Mouse (Mus musculus) MEL (cell line): ENCODE measurements around the gene Vamp2. TPM values are rescaled to one million over a fixed set of nuclear protein-coding genes. Genes with fewer than 3 reads are reported as not detected.

Experiments used
- DNase-seq: peaks from one replicate; pipeline ENCODE4 v3.0.0; 2011; ENCODE audit warnings: low read depth, low spot score
- H3K27ac ChIP-seq: 2 replicates; pipeline ENCODE4 v1.5.1; 2012; ENCODE audit warnings: low read depth, mild to moderate bottlenecking, control low read depth, low read length, moderate library complexity; ENCODE audit not compliant: control insufficient read depth
- H3K27me3 ChIP-seq, 2 experiments: fragments of 150-350 bp in 1 of 2; sonication (generic) in 1 of 2; 2 replicates each; pipeline ENCODE4 v1.6.1; 2012; ENCODE audit warnings: low read length in 2 of 2, mild to moderate bottlenecking in 2 of 2, improper control_type of control experiment in 1 of 2, moderate library complexity in 1 of 2; ENCODE audit not compliant: insufficient read depth in 2 of 2, control insufficient read depth in 1 of 2
- H3K36me3 ChIP-seq, 2 experiments: 2 replicates each; pipeline ENCODE4 v1.6.1; 2012 to 2014; ENCODE audit warnings: low read length in 2 of 2, improper control_type of control experiment in 1 of 2, inconsistent platforms in 1 of 2, mild to moderate bottlenecking in 1 of 2; ENCODE audit not compliant: insufficient read depth in 2 of 2, control insufficient read depth in 1 of 2
- H3K4me1 ChIP-seq, 2 experiments: fragments of 150-350 bp in 1 of 2; sonication (generic) in 1 of 2; 2 replicates each; pipeline ENCODE4 v1.6.1; 2012; ENCODE audit warnings: low read length in 2 of 2, improper control_type of control experiment in 1 of 2, mild to moderate bottlenecking in 1 of 2; ENCODE audit not compliant: insufficient read depth in 2 of 2, control insufficient read depth in 1 of 2
- H3K4me3 ChIP-seq, 2 experiments: fragments of 150-350 bp in 1 of 2; sonication (generic) in 1 of 2; 2 replicates each; pipeline ENCODE4 v1.5.1; 2012; ENCODE audit warnings: low read depth in 2 of 2, low read length in 2 of 2, mild to moderate bottlenecking in 2 of 2, moderate library complexity in 2 of 2, control low read depth in 1 of 2, improper control_type of control experiment in 1 of 2; ENCODE audit not compliant: control insufficient read depth in 1 of 2, insufficient read depth in 1 of 2
- H3K79me2 ChIP-seq: 2 replicates; pipeline ENCODE4 v1.6.1; 2012; ENCODE audit warnings: mild to moderate bottlenecking, low read length, moderate library complexity; ENCODE audit not compliant: control insufficient read depth, poor library complexity, insufficient read depth
- H3K9ac ChIP-seq: 2 replicates; pipeline ENCODE4 v1.6.1; 2012; ENCODE audit warnings: low read depth, mild to moderate bottlenecking, control low read depth, low read length, moderate library complexity; ENCODE audit not compliant: control insufficient read depth, poor library complexity, severe bottlenecking
- H3K9me3 ChIP-seq: fragments of 150-350 bp; sonication (generic); replicated peaks from 2 replicates; pipeline ENCODE4 v1.6.1; 2012; ENCODE audit warnings: mild to moderate bottlenecking, low read length, improper control_type of control experiment, moderate library complexity; ENCODE audit not compliant: insufficient read depth
- CTCF ChIP-seq, 3 experiments: IDR thresholded peaks in 2 of 3; conservative IDR thresholded peaks in 1 of 3; 2 replicates each; pipeline ENCODE4 v1.5.1; 2011 to 2012; ENCODE audit warnings: low read length in 3 of 3, low read depth in 2 of 3, mild to moderate bottlenecking in 2 of 3, improper control_type of control experiment in 1 of 3, inconsistent platforms in 1 of 3, mixed read lengths in 1 of 3, moderate library complexity in 1 of 3; ENCODE audit not compliant: control insufficient read depth in 1 of 3, insufficient read depth in 1 of 3, poor library complexity in 1 of 3, severe bottlenecking in 1 of 3
- ELF1 ChIP-seq: IDR thresholded peaks from 2 replicates; pipeline ENCODE4 v1.6.1; 2014; ENCODE audit warnings: low read depth, mild to moderate bottlenecking, inconsistent platforms, low read length, improper control_type of control experiment, moderate library complexity
- GABPA ChIP-seq: IDR thresholded peaks from 2 replicates; pipeline ENCODE4 v1.6.1; 2012; ENCODE audit warnings: low read depth, mild to moderate bottlenecking, inconsistent platforms, low read length, improper control_type of control experiment, moderate library complexity
- GATA1 ChIP-seq: IDR thresholded peaks from 2 replicates; pipeline ENCODE4 v1.6.1; 2011; ENCODE audit warnings: low read depth, low read length, improper control_type of control experiment
- HCFC1 ChIP-seq: IDR thresholded peaks from 2 replicates; pipeline ENCODE4 v1.6.1; 2012; ENCODE audit warnings: low read depth, mild to moderate bottlenecking, inconsistent platforms, low read length, improper control_type of control experiment, moderate library complexity
- KAT2A ChIP-seq: conservative IDR thresholded peaks from 2 replicates; pipeline ENCODE4 v1.6.1; 2012; ENCODE audit warnings: low read depth, low read length, improper control_type of control experiment, inconsistent platforms
- MAFK ChIP-seq: IDR thresholded peaks from 2 replicates; pipeline ENCODE4 v1.6.1; 2011; ENCODE audit warnings: low read depth, mild to moderate bottlenecking, low read length, improper control_type of control experiment, borderline replicate concordance
- MAX ChIP-seq: IDR thresholded peaks from 2 replicates; pipeline ENCODE4 v1.6.1; 2011; ENCODE audit warnings: low read length, improper control_type of control experiment
- MAZ ChIP-seq: IDR thresholded peaks from 2 replicates; pipeline ENCODE4 v1.6.1; 2012; ENCODE audit warnings: low read depth, mild to moderate bottlenecking, inconsistent platforms, low read length, improper control_type of control experiment
- MEF2A ChIP-seq: IDR thresholded peaks from 2 replicates; pipeline ENCODE4 v1.6.1; 2014; ENCODE audit warnings: low read depth, mild to moderate bottlenecking, inconsistent platforms, low read length, improper control_type of control experiment; ENCODE audit not compliant: poor library complexity, insufficient replicate concordance, severe bottlenecking; ENCODE audit errors: extremely low read depth
- MXI1 ChIP-seq: IDR thresholded peaks from 2 replicates; pipeline ENCODE4 v1.6.1; 2011; ENCODE audit warnings: mild to moderate bottlenecking, low read depth, low read length, improper control_type of control experiment
- MYC ChIP-seq: IDR thresholded peaks from 2 replicates; pipeline ENCODE4 v1.6.1; 2011; ENCODE audit warnings: low read depth, mild to moderate bottlenecking, low read length, improper control_type of control experiment, moderate library complexity
- NELFE ChIP-seq: IDR thresholded peaks from 2 replicates; pipeline ENCODE4 v1.6.1; 2011; ENCODE audit warnings: low read depth, low read length, improper control_type of control experiment
- POLR2A ChIP-seq, 2 experiments: IDR thresholded peaks; 2 replicates each; pipeline ENCODE4 v1.6.1; 2011 to 2012; ENCODE audit warnings: low read length in 2 of 2, mild to moderate bottlenecking in 2 of 2, control low read depth in 1 of 2, improper control_type of control experiment in 1 of 2, low read depth in 1 of 2, moderate library complexity in 1 of 2; ENCODE audit not compliant: control insufficient read depth in 1 of 2, insufficient read depth in 1 of 2, poor library complexity in 1 of 2
- POLR2AphosphoS5 ChIP-seq: IDR thresholded peaks from 2 replicates; pipeline ENCODE4 v1.6.1; 2012; ENCODE audit warnings: low read depth, borderline replicate concordance, mild to moderate bottlenecking, inconsistent platforms, low read length, moderate library complexity, mixed read lengths
- RAD21 ChIP-seq: IDR thresholded peaks from 2 replicates; pipeline ENCODE4 v1.6.1; 2011; ENCODE audit warnings: mild to moderate bottlenecking, low read depth, low read length, improper control_type of control experiment
- SIN3A ChIP-seq: IDR thresholded peaks from 2 replicates; pipeline ENCODE4 v1.6.1; 2012; ENCODE audit warnings: low read length, improper control_type of control experiment, inconsistent platforms
- SMC3 ChIP-seq: IDR thresholded peaks from 2 replicates; pipeline ENCODE4 v1.6.1; 2011; ENCODE audit warnings: low read depth, low read length, improper control_type of control experiment
- TBP ChIP-seq: IDR thresholded peaks from 2 replicates; pipeline ENCODE4 v1.8.0; 2011; ENCODE audit warnings: low read depth, low read length, improper control_type of control experiment
- TCF12 ChIP-seq: IDR thresholded peaks from 2 replicates; pipeline ENCODE4 v1.6.1; 2014; ENCODE audit warnings: low read depth, mild to moderate bottlenecking, inconsistent platforms, low read length, improper control_type of control experiment, moderate library complexity
- ZNF384 ChIP-seq: IDR thresholded peaks from 2 replicates; pipeline ENCODE4 v1.6.1; 2012; ENCODE audit warnings: low read depth, mild to moderate bottlenecking, inconsistent platforms, low read length, improper control_type of control experiment
- polyA plus RNA-seq, 2 experiments: library from polyadenylated mRNA; stranded (reverse) in 1 of 2; unstranded in 1 of 2; fragments of >175 nt in 1 of 2; fragments of >200 nt in 1 of 2; gene quantifications; 2 replicates each; pipeline versions ENCODE4 v1.2.1 to v1.2.4; 2012; ENCODE audit warnings: low replicate concordance in 2 of 2, low read depth in 1 of 2; ENCODE audit not compliant: insufficient read length in 2 of 2, insufficient read depth in 1 of 2, missing spikeins in 1 of 2
- total RNA-seq: library from RNA; depleted of rRNA; stranded (reverse); fragments of 300-350 nt; gene quantifications from 2 replicates; pipeline ENCODE4 v1.2.3, GENCODE M21; 2012

Vamp2 gene
- total and polyA plus RNA-seq, 3 experiments, result 3.3 to 28.9 TPM; not detected in 1

DNA sequence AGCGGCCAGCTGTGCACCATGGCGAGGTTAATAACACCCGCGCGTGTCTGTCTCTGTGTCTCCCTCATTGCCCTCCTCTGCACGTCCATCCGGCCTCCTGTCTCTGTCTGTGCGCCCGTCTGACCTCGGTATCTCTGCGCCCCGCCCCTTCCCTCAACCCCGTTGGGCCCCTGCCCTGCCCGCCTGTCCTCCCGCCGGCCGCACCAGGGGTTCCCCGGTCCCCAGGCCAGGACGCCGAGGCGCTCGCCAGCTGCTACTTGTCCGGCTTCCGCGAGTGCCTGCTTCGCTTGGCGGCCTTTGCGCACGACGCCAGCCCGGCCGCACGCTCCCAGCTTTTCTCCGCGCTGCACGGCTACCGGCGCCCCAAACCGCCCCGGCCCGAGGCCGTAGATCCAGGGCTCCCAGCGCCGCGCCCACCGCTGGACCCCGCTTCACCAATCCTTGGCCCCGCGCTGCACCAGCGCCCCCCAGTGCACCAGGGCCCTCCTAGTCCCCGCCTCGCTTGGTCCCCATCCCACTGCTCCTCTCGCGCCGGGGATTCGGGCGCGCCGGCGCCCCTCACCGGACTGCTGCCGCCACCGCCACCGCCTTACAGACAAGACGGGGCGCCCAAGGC lies 34.2 kb downstream of the Vamp2 start, which contains the start of gene 9130213A22Rik (continued):
- TF ChIP-seq MAFK (no peak), NELFE (no peak), TCF12 (0 out of 2 replicates have a peak, but pooled peaks have one; percentile 19), POLR2A (IDR thresholded peaks at IDR 0.05; ENCODE audit: control insufficient read depth in 1 of 2, insufficient read depth in 1 of 2, low read depth in 1 of 2, low read length in 2 of 2, poor library complexity in 1 of 2) (no peak), MAX (peak; percentile 45; the same call in 1 of the 2 replicates), KAT2A (no peak; the same call in 1 of the 2 replicates), SMC3 (peak; percentile 53), POLR2AphosphoS5 (no peak), MEF2A (no peak), RAD21 (peak; percentile 64), GATA1 (no peak), TBP (no peak)
- TF ChIP-seq, all 39 proteins: peak for 13

- Histone ChIP-seq H3K27ac (no peak overlapping the region), H3K9ac (peak overlapping the region; percentile 60), H3K36me3 (no peaks in the 10 kb centered on the region), H3K4me3 (peak overlapping the region; percentile 41 to 88), H3K4me1 (peaks cover 0 to 9% of the 10 kb centered on the region in 2 experiments; a peak in 2 of 4 replicates), H3K79me2 (no peaks in the 10 kb centered on the region; the same call in 1 of the 2 replicates), H3K27me3 (no peaks in the 10 kb centered on the region), H3K9me3 (no peaks in the 10 kb centered on the region)
- TF ChIP-seq GABPA, result no peak
- TF ChIP-seq POLR2A (IDR thresholded peaks at IDR 0.05; ENCODE audit: control insufficient read depth in 1 of 2, insufficient read depth in 1 of 2, low read depth in 1 of 2, low read length in 2 of 2, poor library complexity in 1 of 2), result no peak
- peak; percentile 98 for TF ChIP-seq TBP
- TF ChIP-seq MXI1, result peak; percentile 60; the same call in 1 of the 2 replicates
- no peak for TF ChIP-seq TCF12
- TF ChIP-seq SIN3A, result peak; percentile 3
- TF ChIP-seq ZNF384, result 0 out of 2 replicates have a peak, but pooled peaks have one; percentile 27
- TF ChIP-seq MYC, result peak; percentile 47; the same call in 1 of the 2 replicates
- TF ChIP-seq HCFC1, result 0 out of 2 replicates have a peak, but pooled peaks have one; percentile 39
- TF ChIP-seq CTCF (IDR thresholded peaks at IDR 0.05 in 2 of 3, conservative IDR thresholded peaks at IDR 0.05 in 1 of 3; ENCODE audit: control insufficient read depth in 1 of 3, insufficient read depth in 1 of 3, low read depth in 2 of 3, low read length in 3 of 3, poor library complexity in 1 of 3, severe bottlenecking in 1 of 3), result peak in 1 of 3 experiments; percentile 37; a peak in 3 of 6 replicates
- 0 out of 2 replicates have a peak, but pooled peaks have one; percentile 27 for TF ChIP-seq KAT2A
- peak; percentile 92; the same call in 1 of the 2 replicates for TF ChIP-seq MAZ
- TF ChIP-seq GATA1, result 0 out of 2 replicates have a peak, but pooled peaks have one; percentile 8
- TF ChIP-seq MAFK, result peak; percentile 89
- no peak for TF ChIP-seq SMC3
- 0 out of 2 replicates have a peak, but pooled peaks have one; percentile 43 for TF ChIP-seq ELF1
- DNase-seq, result peak; percentile 96
Measured at GRCm38 (mm10) chr11:69123056-69123692, 34.9 kb downstream of the Vamp2 start.
